In genomic region chrX:137119675-137120423, GRCm38 (mm10) we compare ENCODE assay signal across 10 mouse cellular contexts. TPM values are rescaled to one million over a fixed set of nuclear protein-coding genes. Genes with fewer than 3 reads are reported as not detected.
DNase-seq lines count a peak whose midpoint lies in the region; ATAC-seq lines count a peak whose summit lies in the region.
"Had no signal": no experiment of that assay in that cellular context is flagged by ENCODE, and none has a peak within 500 bp of the region (broad histone marks: within the 10 kb centered on the region; RNA-seq: fewer than 3 reads in every experiment).

No protein-coding gene starts in this region.

- H3K4me2 ChIP-seq in hindbrain, embryonic 14.5 days (replicated peaks) = no peak overlapping the region; the same call in 1 of the 2 replicates
- H3K4me2 ChIP-seq in hindbrain, embryonic 12.5 days (replicated peaks) = no peak overlapping the region
- peak overlapping the region; percentile 25; the same call in 1 of the 2 replicates for H3K4me2 ChIP-seq in forebrain, embryonic 15.5 days (replicated peaks)
- 0 out of 2 replicates have a peak overlapping the region, but pooled peaks have one; percentile 5 for H3K4me2 ChIP-seq in midbrain, embryonic 13.5 days (replicated peaks)

- H3K27ac ChIP-seq in hindbrain, embryonic 14.5 days = no peak overlapping the region
- H3K27ac ChIP-seq in hindbrain, embryonic 12.5 days = no peak overlapping the region
- no peak overlapping the region for H3K27ac ChIP-seq in forebrain, embryonic 15.5 days (replicated peaks)
- H3K27ac ChIP-seq in midbrain, embryonic 13.5 days = no peak overlapping the region

- no peaks in the 10 kb centered on the region for H3K36me3 ChIP-seq in hindbrain, embryonic 14.5 days (replicated peaks; ENCODE audit: control insufficient read depth, insufficient read depth)
- H3K36me3 ChIP-seq in hindbrain, embryonic 12.5 days = no peaks in the 10 kb centered on the region
- H3K36me3 ChIP-seq in forebrain, embryonic 15.5 days = no peaks in the 10 kb centered on the region
- H3K36me3 ChIP-seq in midbrain, embryonic 13.5 days = no peaks in the 10 kb centered on the region

- peak; percentile 15 for DNase-seq in hindbrain, embryonic 14.5 days (ENCODE audit: low spot score)
- DNase-seq in NIH3T3 (ENCODE audit: low read depth) = peak; percentile 4
- no peak for DNase-seq in left cerebral cortex, adult 18-20 months (ENCODE audit: low spot score in 2 of 2)
- no peak for DNase-seq in kidney, postnatal 36 days
- DNase-seq: cerebellum, adult 2 months; heart, postnatal 4 days had no signal

- H3K9ac ChIP-seq in hindbrain, embryonic 14.5 days = no peak overlapping the region
- H3K9ac ChIP-seq in hindbrain, embryonic 12.5 days = no peak overlapping the region
- H3K9ac ChIP-seq in forebrain, embryonic 15.5 days (replicated peaks) = no peak overlapping the region
- no peak overlapping the region for H3K9ac ChIP-seq in midbrain, embryonic 13.5 days (replicated peaks)

- no peaks in the 10 kb centered on the region for H3K9me3 ChIP-seq in hindbrain, embryonic 14.5 days (ENCODE audit: control insufficient read depth, low read length)
- no peaks in the 10 kb centered on the region for H3K9me3 ChIP-seq in hindbrain, embryonic 12.5 days (replicated peaks)
- H3K9me3 ChIP-seq in forebrain, embryonic 15.5 days = no peaks in the 10 kb centered on the region
- no peaks in the 10 kb centered on the region for H3K9me3 ChIP-seq in midbrain, embryonic 13.5 days

- H3K4me1 ChIP-seq in hindbrain, embryonic 14.5 days (replicated peaks; ENCODE audit: control insufficient read depth, insufficient read depth, low read length) = no peaks in the 10 kb centered on the region
- 0 out of 2 replicates have a peak, but pooled peaks cover 2% of the 10 kb centered on the region for H3K4me1 ChIP-seq in hindbrain, embryonic 12.5 days
- H3K4me1 ChIP-seq in forebrain, embryonic 15.5 days = peaks cover 3% of the 10 kb centered on the region; the same call in 1 of the 2 replicates
- H3K4me1 ChIP-seq in midbrain, embryonic 13.5 days (replicated peaks) = 0 out of 2 replicates have a peak, but pooled peaks cover 3% of the 10 kb centered on the region

- 29% methylated on average over 51 of the region's 52 CpGs for WGBS in hindbrain, embryonic 14.5 days
- WGBS in hindbrain, embryonic 12.5 days = 23% methylated on average over 52 of the region's 52 CpGs
- 23% methylated on average over 52 of the region's 52 CpGs for WGBS in forebrain, embryonic 15.5 days
- WGBS in midbrain, embryonic 13.5 days = 22% methylated on average over 52 of the region's 52 CpGs

- no peak overlapping the region for H3K4me3 ChIP-seq in hindbrain, embryonic 14.5 days (replicated peaks; ENCODE audit: low read length)
- H3K4me3 ChIP-seq in hindbrain, embryonic 12.5 days = no peak overlapping the region
- no peak overlapping the region for H3K4me3 ChIP-seq in forebrain, embryonic 15.5 days
- H3K4me3 ChIP-seq in midbrain, embryonic 13.5 days (replicated peaks) = no peak overlapping the region

- H3K27me3 ChIP-seq in hindbrain, embryonic 14.5 days (ENCODE audit: control insufficient read depth, insufficient read depth, low read length) = peaks cover 77% of the 10 kb centered on the region
- peaks cover 72% of the 10 kb centered on the region for H3K27me3 ChIP-seq in hindbrain, embryonic 12.5 days
- peaks cover 63% of the 10 kb centered on the region for H3K27me3 ChIP-seq in forebrain, embryonic 15.5 days
- peaks cover 85% of the 10 kb centered on the region for H3K27me3 ChIP-seq in midbrain, embryonic 13.5 days

- ATAC-seq in hindbrain, embryonic 14.5 days (ENCODE audit: low FRiP score) = no peak
- no peak for ATAC-seq in hindbrain, embryonic 12.5 days (ENCODE audit: low FRiP score)
- 0 out of 2 replicates have a peak, but pooled peaks have one; percentile 19 for ATAC-seq in forebrain, embryonic 15.5 days (replicated peaks)
- no peak for ATAC-seq in midbrain, embryonic 13.5 days
- no peak for ATAC-seq in cerebellum, adult (ENCODE audit: insufficient number of reproducible peaks, low FRiP score, low TSS enrichment)

RNA-seq across cellular contexts. Expression of gene Esx1, which starts 2.0 kb away (rescaled TPM):
- not detected in 2 replicates for polyA plus RNA-seq in hindbrain, embryonic 14.5 days (2014; fragmentation: Nextera tagmentation; extraction: Ambion mirVana)
- not detected in 2 replicates for polyA plus RNA-seq in hindbrain, embryonic 12.5 days (2016; fragmentation: Nextera tagmentation; extraction: Ambion mirVana)
- polyA plus RNA-seq in forebrain, embryonic 15.5 days (2015; fragmentation: Nextera tagmentation; extraction: Ambion mirVana) = not detected in 2 replicates
- not detected in 2 replicates for polyA plus RNA-seq in midbrain, embryonic 13.5 days (2015; fragmentation: Nextera tagmentation; extraction: Ambion mirVana)
- total RNA-seq in left cerebral cortex, adult 18-20 months (2021) = not detected
- total RNA-seq: heart, postnatal 4 days had no signal
- polyA plus RNA-seq: cerebellum, adult 2 months had no signal

Comparison
In these comparisons a context has a peak if more than half of its experiments do, and no peak if none do; other contexts are left out.
1. DNase-seq: peak in hindbrain, embryonic 14.5 days (single experiment) and NIH3T3 (single experiment); none in left cerebral cortex, adult 18-20 months (0 of 2) and kidney, postnatal 36 days (0 of 2).
2. H3K4me2 ChIP-seq: peak in forebrain, embryonic 15.5 days (single experiment) and midbrain, embryonic 13.5 days (single experiment); none in hindbrain, embryonic 14.5 days (single experiment) and hindbrain, embryonic 12.5 days (single experiment).